Mouse (Mus musculus) T-cell, adult 2 months (primary cell): ENCODE data around the gene Cxcr5.

ENCODE experiments used
- DNase-seq: peaks from one replicate; pipeline ENCODE4 v3.0.0; 2022; ENCODE audit warnings: low spot score

The Cxcr5 gene

GRCm38 (mm10) chr9:44509487-44510354, 52.0 kb downstream of the Cxcr5 start:
- peak; percentile 88 for DNase-seq

DNA sequence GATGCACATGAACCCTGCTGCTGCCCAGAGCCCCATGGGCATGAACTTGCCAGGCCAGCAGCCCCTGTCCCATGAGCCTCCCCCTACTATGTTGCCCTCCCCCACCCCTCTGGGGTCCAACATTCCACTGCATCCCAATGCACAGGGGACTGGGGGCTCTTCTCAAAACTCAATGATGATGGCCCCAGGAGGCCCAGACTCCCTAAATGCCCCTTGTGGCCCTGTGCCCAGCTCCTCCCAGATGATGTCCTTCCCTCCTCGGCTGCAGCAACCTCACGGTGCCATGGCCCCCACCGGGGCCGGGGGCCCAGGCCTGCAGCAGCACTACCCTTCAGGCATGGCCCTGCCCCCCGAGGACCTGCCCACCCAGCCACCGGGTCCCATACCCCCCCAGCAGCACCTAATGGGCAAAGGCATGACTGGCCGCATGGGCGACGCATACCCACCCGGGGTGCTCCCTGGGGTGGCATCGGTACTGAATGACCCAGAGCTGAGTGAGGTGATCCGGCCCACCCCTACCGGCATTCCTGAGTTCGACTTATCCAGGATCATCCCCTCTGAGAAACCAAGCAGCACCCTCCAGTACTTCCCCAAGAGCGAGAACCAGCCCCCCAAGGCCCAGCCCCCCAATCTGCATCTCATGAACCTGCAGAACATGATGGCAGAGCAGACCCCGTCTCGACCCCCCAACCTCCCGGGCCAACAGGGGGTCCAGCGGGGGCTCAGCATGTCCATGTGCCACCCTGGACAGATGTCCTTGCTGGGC, 52.8 kb downstream of the Cxcr5 start:
- no peak for DNase-seq

GRCm38 (mm10) chr9:44508124-44508619, 53.5 kb downstream of the Cxcr5 start:
- DNase-seq, result no peak

DNA sequence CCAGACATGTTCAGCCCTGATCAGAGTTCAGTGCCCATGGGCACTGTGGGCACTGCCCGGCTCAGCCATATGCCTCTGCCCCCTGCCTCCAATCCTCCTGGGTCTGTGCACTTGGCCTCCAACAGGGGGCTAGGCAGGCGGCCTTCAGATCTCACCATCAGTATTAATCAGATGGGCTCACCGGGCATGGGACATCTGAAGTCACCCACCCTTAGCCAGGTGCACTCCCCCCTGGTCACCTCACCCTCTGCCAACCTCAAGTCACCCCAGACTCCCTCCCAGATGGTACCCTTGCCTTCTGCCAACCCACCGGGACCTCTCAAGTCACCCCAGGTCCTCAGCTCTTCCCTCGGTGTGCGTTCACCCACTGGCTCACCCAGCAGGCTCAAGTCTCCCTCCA, 54.3 kb downstream of the Cxcr5 start:
- no peak for DNase-seq

DNA sequence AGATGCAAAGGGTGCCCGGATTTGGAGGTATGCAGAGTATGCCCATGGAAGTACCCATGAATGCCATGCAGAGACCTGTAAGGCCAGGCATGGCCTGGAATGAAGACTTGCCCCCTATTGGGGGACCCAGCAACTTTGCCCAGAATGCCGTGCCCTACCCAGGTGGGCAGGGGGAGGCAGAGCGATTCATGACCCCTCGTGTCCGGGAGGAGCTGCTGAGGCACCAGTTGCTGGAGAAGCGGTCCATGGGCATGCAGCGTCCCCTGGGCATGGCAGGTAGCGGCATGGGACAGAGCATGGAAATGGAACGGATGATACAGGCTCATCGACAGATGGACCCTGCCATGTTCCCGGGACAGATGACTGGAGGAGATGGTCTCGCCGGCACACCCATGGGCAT, 55.1 kb downstream of the Cxcr5 start:
- no peak for DNase-seq

- DNase-seq, result no peak
Observed at GRCm38 (mm10) chr9:44505824-44506467, 55.7 kb downstream of the Cxcr5 start.

- DNase-seq, result no peak
Observed at GRCm38 (mm10) chr9:44504893-44505823, 56.5 kb downstream of the Cxcr5 start.

DNA sequence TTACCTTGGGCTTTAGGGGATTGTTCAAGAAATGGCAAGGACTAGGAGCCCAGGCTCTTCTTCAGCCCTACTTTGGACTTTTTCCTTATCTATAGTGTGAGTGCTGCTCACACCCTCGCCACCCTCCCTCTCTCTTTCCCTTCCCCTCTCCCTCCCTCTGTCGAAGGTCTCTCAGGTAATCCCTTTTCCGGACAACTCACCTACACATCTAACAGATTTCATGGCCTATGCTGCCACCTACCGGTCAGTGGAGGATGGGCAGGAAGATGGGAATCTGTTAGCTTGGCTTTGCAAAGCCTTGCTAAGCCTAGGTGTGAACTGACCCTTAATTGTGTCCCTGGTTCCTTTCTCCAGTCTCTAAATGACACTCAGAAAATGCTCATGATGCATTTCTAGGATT, 59.7 kb downstream of the Cxcr5 start:
- peak; percentile 79 for DNase-seq

GRCm38 (mm10) chr9:44501206-44501879, 60.3 kb downstream of the Cxcr5 start:
- DNase-seq, result no peak

DNA sequence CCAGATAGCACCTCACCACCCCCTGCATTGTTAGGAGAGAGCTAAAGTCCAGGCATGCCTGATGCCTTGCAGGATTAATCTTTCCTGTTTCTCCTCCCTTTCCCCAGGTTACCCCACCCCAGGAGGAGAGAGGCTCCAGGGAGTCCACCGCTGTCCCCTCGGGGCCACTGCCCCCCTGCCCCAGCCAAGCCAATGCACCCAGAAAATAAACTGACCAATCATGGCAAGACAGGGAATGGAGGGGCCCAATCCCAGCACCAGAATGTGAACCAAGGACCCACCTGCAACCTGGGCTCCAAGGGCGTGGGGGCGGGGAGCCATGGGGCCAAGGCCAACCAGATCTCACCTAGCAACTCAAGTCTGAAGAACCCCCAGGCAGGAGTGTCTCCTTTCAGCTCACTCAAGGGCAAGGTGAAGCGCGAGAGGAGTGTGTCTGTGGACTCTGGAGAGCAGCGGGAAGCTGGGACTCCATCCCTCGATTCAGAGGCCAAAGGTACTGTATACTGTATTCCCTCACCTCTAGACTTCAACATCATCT, 61.0 kb downstream of the Cxcr5 start:
- no peak for DNase-seq

DNA sequence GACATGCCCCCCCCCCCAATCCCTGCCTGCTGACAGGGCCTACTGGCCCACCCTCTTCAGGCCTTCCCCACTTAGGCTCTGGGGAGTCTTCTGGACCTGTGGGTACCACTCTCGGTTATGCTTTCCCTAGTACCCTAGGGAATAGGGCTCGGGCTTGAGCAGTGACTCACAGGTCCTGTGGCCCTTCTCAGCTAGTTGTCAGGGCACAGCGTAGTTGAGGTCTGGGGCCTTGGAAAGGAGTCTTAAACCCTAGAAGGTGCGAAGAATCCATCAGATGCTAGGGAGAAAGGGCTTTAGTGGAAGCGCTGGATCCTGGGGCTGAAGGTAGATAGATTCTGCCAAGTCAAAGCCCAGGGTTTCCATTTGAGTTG, 61.5 kb downstream of the Cxcr5 start:
- no peak for DNase-seq

- DNase-seq, result no peak
Observed at GRCm38 (mm10) chr9:44499356-44500162, 62.1 kb downstream of the Cxcr5 start.

DNA sequence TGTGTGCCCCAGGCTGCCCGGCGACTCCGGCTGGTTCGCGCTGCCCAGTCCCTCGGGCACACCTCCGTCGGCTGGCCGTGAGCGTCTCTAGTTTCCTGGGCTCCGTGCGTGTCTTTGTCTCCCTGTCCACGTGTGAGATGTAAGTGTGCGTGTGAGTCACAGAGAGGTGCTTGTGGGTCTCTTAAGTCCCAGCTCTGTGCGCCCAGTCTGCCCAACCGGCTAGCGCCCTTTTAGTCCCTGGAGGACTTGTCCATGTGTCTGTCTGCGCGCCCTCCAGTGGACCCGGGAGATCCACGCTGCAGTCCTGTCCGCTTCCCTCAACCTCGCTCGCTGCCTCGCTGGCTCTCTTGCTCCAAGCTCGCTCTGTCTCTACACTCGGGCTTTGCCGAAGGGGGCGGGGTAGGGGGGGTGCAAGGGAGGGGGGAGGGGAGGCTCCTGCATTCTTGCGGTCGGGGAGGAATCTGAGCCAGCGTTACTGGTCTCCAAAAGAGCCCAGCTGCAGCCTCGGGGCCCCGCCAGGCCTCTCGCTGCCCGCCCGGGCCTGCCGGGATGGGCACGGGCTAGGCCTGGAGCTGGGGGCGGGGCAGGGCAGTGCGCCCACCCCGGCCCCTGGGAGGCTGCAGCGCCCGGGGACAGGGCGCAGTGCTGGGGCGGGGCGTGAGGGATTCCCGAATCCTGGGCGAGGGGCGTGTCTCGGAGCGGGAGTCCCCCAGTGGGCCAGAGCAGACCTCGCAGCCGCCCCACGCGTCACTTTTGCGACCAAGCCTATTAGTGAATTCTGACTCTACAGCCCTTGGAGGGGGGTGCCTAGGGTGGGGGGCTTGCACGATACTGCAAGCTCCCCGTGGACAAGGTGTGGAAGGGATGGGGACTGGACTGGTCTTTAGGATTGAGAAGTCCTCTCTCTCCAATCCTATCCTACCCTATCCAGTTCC, 63.0 kb downstream of the Cxcr5 start:
- DNase-seq, result no peak

GRCm38 (mm10) chr9:44497624-44498377, 63.9 kb downstream of the Cxcr5 start:
- DNase-seq, result no peak

- no peak for DNase-seq
Observed at GRCm38 (mm10) chr9:44496803-44497461, 64.7 kb downstream of the Cxcr5 start.

GRCm38 (mm10) chr9:44495810-44496344, 65.8 kb downstream of the Cxcr5 start:
- DNase-seq, result no peak
